Mouse (Mus musculus) kidney, adult 2 months (tissue): ENCODE measurements at regions not wholly inside any gene's neighbourhood (a gene's known extent, or its start where the extent isn't known, plus 50 kb on each side); places are given as distances from the start of the nearest gene placed in this dataset.

ENCODE experiments used
- CTCF ChIP-seq: fragments of 200-500 bp; conservative IDR thresholded peaks from 2 replicates; pipeline ENCODE4 v1.5.1; 2011; ENCODE audit warnings: low read depth, mild to moderate bottlenecking, control low read depth, low read length, moderate library complexity, mixed read lengths; ENCODE audit not compliant: insufficient read depth, insufficient read length
- POLR2A ChIP-seq: fragments of 200-500 bp; IDR thresholded peaks from one replicate; pipeline ENCODE4 v1.6.1; 2011; ENCODE audit warnings: low read depth, low read length, control low read depth

DNA sequence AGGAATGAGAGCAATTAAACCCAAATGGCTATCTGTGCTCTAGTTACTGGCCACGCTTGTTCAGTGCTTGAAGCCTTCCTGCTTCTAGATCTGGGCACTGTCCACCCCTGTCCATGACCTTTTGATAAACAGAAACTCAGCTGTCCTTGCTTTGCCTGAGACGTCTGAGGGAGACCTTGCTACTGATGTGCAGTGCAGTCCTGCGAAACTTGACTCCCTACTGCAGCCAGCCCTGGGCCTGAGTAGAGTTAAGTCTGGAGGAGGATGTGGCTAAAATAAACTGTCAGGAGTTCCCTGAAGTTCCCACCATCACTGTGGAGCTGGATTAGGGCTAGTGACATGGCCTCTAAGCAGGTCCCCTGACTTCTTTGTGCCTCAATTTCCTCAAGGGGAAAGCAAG is 88.4 kb upstream of the Cxcr4 start:
- TF ChIP-seq CTCF (no peak), POLR2A (no peak)
